Mouse (Mus musculus) hindbrain, embryonic 10.5 days (tissue): ENCODE measurements at regions not wholly inside any gene's neighbourhood (a gene's known extent, or its start where the extent isn't known, plus 50 kb on each side); places are given as distances from the start of the nearest gene placed in this dataset.

Experiments used
- DNase-seq: peaks from one replicate; pipeline ENCODE4 v3.0.0-alpha.2; 2017; ENCODE audit warnings: low spot score
- H3K27ac ChIP-seq: fragments of 300-500 bp; sonication (generic); 2 replicates; pipeline ENCODE4 v1.5.1; 2016; ENCODE audit warnings: mild to moderate bottlenecking, moderate library complexity
- H3K27me3 ChIP-seq: fragments of 300-500 bp; sonication (generic); 2 replicates; pipeline ENCODE4 v1.6.1; 2016; ENCODE audit warnings: mild to moderate bottlenecking; ENCODE audit not compliant: poor library complexity, insufficient read depth, severe bottlenecking
- H3K36me3 ChIP-seq: fragments of 300-500 bp; sonication (generic); 2 replicates; pipeline ENCODE4 v1.6.1; 2016; ENCODE audit warnings: mild to moderate bottlenecking, moderate library complexity
- H3K4me1 ChIP-seq: fragments of 300-500 bp; sonication (generic); replicated peaks from 2 replicates; pipeline ENCODE4 v1.6.1; 2016; ENCODE audit warnings: mild to moderate bottlenecking
- H3K4me3 ChIP-seq: fragments of 300-500 bp; sonication (generic); 2 replicates; pipeline ENCODE4 v1.5.1; 2016; ENCODE audit warnings: mild to moderate bottlenecking, moderate library complexity
- H3K9me3 ChIP-seq: fragments of 300-500 bp; sonication (generic); 2 replicates; pipeline ENCODE4 v1.6.1; 2016; ENCODE audit warnings: mild to moderate bottlenecking, moderate library complexity
- WGBS: fragments of 180-500 bp; shearing (Covaris S2); methylation state at CpG from one replicate; pipeline ENCODE4 v1.1.7; 2016; 5-methylcytosine and 5-hydroxymethylcytosine counted together

GRCm38 (mm10) chr5:103355372-103356300 lies 69.4 kb upstream of the Ptpn13 start:
- H3K27ac ChIP-seq = peak overlapping the region; percentile 84

GRCm38 (mm10) chr5:103343869-103344268 lies 81.1 kb upstream of the Ptpn13 start:
- Histone ChIP-seq H3K27ac (no peak overlapping the region), H3K27me3 (peaks cover 34% of the 10 kb centered on the region), H3K4me3 (no peak overlapping the region), H3K4me1 (peaks cover 13% of the 10 kb centered on the region), H3K36me3 (no peaks in the 10 kb centered on the region), H3K9me3 (peaks cover 13% of the 10 kb centered on the region)
- no peak for DNase-seq
- 46% methylated on average over 2 of the region's 2 CpGs for WGBS

More at GRCm38 (mm10) chr5:103355372-103356300, 69.4 kb upstream of the Ptpn13 start:
- H3K36me3 ChIP-seq = no peaks in the 10 kb centered on the region
- 20% methylated on average over 21 of the region's 21 CpGs for WGBS
- H3K27me3 ChIP-seq = no peaks in the 10 kb centered on the region
- peaks cover 25% of the 10 kb centered on the region for H3K4me1 ChIP-seq
- peaks cover 17% of the 10 kb centered on the region for H3K9me3 ChIP-seq
- H3K4me3 ChIP-seq = peak overlapping the region; percentile 39
- peak; percentile 52 for DNase-seq

GRCm38 (mm10) chr5:103341456-103341855 lies 83.5 kb upstream of the Ptpn13 start:
- H3K9me3 ChIP-seq = peaks cover 7% of the 10 kb centered on the region
- no peaks in the 10 kb centered on the region for H3K36me3 ChIP-seq
- no peak for DNase-seq
- H3K27me3 ChIP-seq = peaks cover 45% of the 10 kb centered on the region
- H3K4me1 ChIP-seq = peaks cover 30% of the 10 kb centered on the region
- peak overlapping the region; percentile 30 for H3K27ac ChIP-seq
- no peak overlapping the region for H3K4me3 ChIP-seq
- 79% methylated on average over 3 of the region's 3 CpGs for WGBS

GRCm38 (mm10) chr5:103340626-103341025 lies 84.4 kb upstream of the Ptpn13 start:
- Histone ChIP-seq H3K4me1 (peaks cover 39% of the 10 kb centered on the region), H3K27me3 (peaks cover 45% of the 10 kb centered on the region), H3K27ac (peak overlapping the region; percentile 30), H3K4me3 (no peak overlapping the region), H3K9me3 (no peaks in the 10 kb centered on the region; the same call in 1 of the 2 replicates), H3K36me3 (no peaks in the 10 kb centered on the region)
- whole genome bisulfite sequencing = 45% methylated on average over 9 of the region's 9 CpGs
- peak; percentile 17 for DNase-seq

- 7% methylated on average over 11 of the region's 11 CpGs for WGBS
- H3K27ac ChIP-seq = peak overlapping the region; percentile 83
- peaks cover 45% of the 10 kb centered on the region for H3K4me1 ChIP-seq
- no peaks in the 10 kb centered on the region for H3K9me3 ChIP-seq
- H3K36me3 ChIP-seq = no peaks in the 10 kb centered on the region
- H3K27me3 ChIP-seq = peaks cover 60% of the 10 kb centered on the region
- peak overlapping the region; percentile 22 for H3K4me3 ChIP-seq
- DNase-seq = peak; percentile 58
These were observed 88.1 kb upstream of the Ptpn13 start for GRCm38 (mm10) chr5:103336689-103337490.

GRCm38 (mm10) chr5:103335916-103336688 lies 88.9 kb upstream of the Ptpn13 start:
- 18% methylated on average over 12 of the region's 12 CpGs for WGBS
- H3K4me1 ChIP-seq = peaks cover 40% of the 10 kb centered on the region
- no peaks in the 10 kb centered on the region for H3K36me3 ChIP-seq
- peaks cover 52% of the 10 kb centered on the region for H3K27me3 ChIP-seq
- DNase-seq = peak; percentile 50
- H3K4me3 ChIP-seq = peak overlapping the region; percentile 22
- no peaks in the 10 kb centered on the region for H3K9me3 ChIP-seq
- H3K27ac ChIP-seq = peak overlapping the region; percentile 83

- H3K9me3 ChIP-seq = no peaks in the 10 kb centered on the region
- H3K27ac ChIP-seq = no peak overlapping the region
- H3K27me3 ChIP-seq = peaks cover 4% of the 10 kb centered on the region; the same call in 1 of the 2 replicates
- no peaks in the 10 kb centered on the region for H3K36me3 ChIP-seq
- DNase-seq = no peak
- WGBS = 80% methylated on average over 10 of the region's 10 CpGs
- no peak overlapping the region for H3K4me3 ChIP-seq
- no peaks in the 10 kb centered on the region for H3K4me1 ChIP-seq
These were observed 98.6 kb upstream of the Ptpn13 start for GRCm38 (mm10) chr5:103326412-103326811.

- Histone ChIP-seq H3K36me3 (no peaks in the 10 kb centered on the region), H3K9me3 (no peaks in the 10 kb centered on the region), H3K4me3 (no peak overlapping the region), H3K4me1 (0 out of 2 replicates have a peak, but pooled peaks cover 5% of the 10 kb centered on the region), H3K27me3 (no peaks in the 10 kb centered on the region), H3K27ac (0 out of 2 replicates have a peak overlapping the region, but pooled peaks have one; percentile 8)
- 82% methylated on average over 5 of the region's 5 CpGs for WGBS
- no peak for DNase-seq
These were observed 104.7 kb upstream of the Ptpn13 start for GRCm38 (mm10) chr5:103320341-103320740.

- H3K27me3 ChIP-seq = no peaks in the 10 kb centered on the region
- 0 out of 2 replicates have a peak overlapping the region, but pooled peaks have one; percentile 6 for H3K4me3 ChIP-seq
- H3K27ac ChIP-seq = peak overlapping the region; percentile 82
- H3K9me3 ChIP-seq = 0 out of 2 replicates have a peak, but pooled peaks cover 12% of the 10 kb centered on the region
- peak; percentile 82 for DNase-seq
- H3K4me1 ChIP-seq = peaks cover 16% of the 10 kb centered on the region
- 26% methylated on average over 9 of the region's 9 CpGs for WGBS
- peaks cover 4% of the 10 kb centered on the region; the same call in 1 of the 2 replicates for H3K36me3 ChIP-seq
These were observed 98.8 kb upstream of the Mapk10 start for GRCm38 (mm10) chr5:103309806-103310525.

- Histone ChIP-seq H3K9me3 (peaks cover 10% of the 10 kb centered on the region; the same call in 1 of the 2 replicates), H3K36me3 (peaks cover 4% of the 10 kb centered on the region; the same call in 1 of the 2 replicates), H3K27ac (no peak overlapping the region), H3K4me1 (peaks cover 16% of the 10 kb centered on the region), H3K27me3 (no peaks in the 10 kb centered on the region), H3K4me3 (no peak overlapping the region)
- 79% methylated on average over 11 of the region's 11 CpGs for WGBS
- DNase-seq = no peak
These were observed 94.7 kb upstream of the Mapk10 start for GRCm38 (mm10) chr5:103305716-103306447.

- H3K4me3 ChIP-seq = no peak overlapping the region
- no peak overlapping the region for H3K27ac ChIP-seq
- peaks cover 10% of the 10 kb centered on the region; the same call in 1 of the 2 replicates for H3K9me3 ChIP-seq
- no peak for DNase-seq
- peaks cover 4% of the 10 kb centered on the region; the same call in 1 of the 2 replicates for H3K36me3 ChIP-seq
- H3K4me1 ChIP-seq = peaks cover 9% of the 10 kb centered on the region
- WGBS = 90% methylated on average over 1 of the region's 1 CpGs
- no peaks in the 10 kb centered on the region for H3K27me3 ChIP-seq
These were observed 93.8 kb upstream of the Mapk10 start for GRCm38 (mm10) chr5:103304975-103305374.
